Mouse (Mus musculus) liver, postnatal 0 days (tissue): Measurements from ENCODE around the gene Defb45.

ENCODE experiments used
- CTCF ChIP-seq: sonication (generic); IDR thresholded peaks from 2 replicates; pipeline ENCODE4 v1.5.1; 2016; ENCODE audit warnings: antibody characterized with exemption, low read depth
- EP300 ChIP-seq: IDR thresholded peaks from 2 replicates; pipeline ENCODE4 v1.6.1; 2016; ENCODE audit warnings: antibody characterized with exemption, low read depth, mild to moderate bottlenecking

DNA sequence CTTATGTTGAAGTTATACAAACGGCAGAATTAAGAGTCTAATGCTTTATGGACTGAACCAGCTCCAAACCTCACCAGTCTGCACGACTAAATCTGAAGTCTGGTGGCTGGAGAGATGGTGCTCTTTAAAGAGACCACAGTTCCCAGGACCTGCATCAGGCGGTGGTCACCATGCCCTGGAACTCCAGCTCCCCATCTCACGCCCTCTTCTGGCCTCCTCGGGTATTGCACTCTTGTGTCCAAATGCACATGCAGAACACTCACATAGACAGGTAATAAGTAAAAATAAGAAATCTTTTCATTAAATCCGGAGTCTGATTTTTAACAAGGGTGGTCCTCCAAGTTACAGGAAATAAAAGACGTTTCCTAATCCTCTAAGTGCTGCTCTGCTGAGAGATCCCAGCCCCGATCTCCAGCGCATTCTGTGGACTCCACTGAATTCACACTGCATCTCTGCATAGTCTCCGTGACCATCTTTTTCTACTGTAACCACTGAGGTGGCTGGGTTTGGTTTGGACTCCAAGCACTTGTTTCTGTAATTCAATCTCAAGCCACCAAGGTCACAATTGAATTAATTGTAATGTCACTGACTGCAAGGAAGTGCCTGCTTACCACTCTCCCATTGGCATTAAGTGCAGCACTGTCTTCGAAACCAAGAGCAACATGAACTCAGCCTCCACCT, 26.9 kb downstream of the Defb45 start, which contains the start of gene Defb21:
- TF ChIP-seq CTCF (peak; percentile 54), EP300 (no peak)
